Mouse (Mus musculus) myocyte (in vitro differentiated cells): ENCODE results near the gene Snx5.

Experiments used
- CEBPB ChIP-seq: IDR thresholded peaks from 2 replicates; pipeline ENCODE4 v1.6.1; 2011; ENCODE audit warnings: mild to moderate bottlenecking, moderate library complexity; ENCODE audit not compliant: poor library complexity, insufficient read depth, severe bottlenecking
- MAX ChIP-seq: IDR thresholded peaks from one replicate; pipeline ENCODE4 v1.6.1; 2011; ENCODE audit warnings: low read depth, mild to moderate bottlenecking, control low read depth
- MYOD1 ChIP-seq, 3 experiments: IDR thresholded peaks; one replicate each; pipeline ENCODE4 v1.6.1; 2011; ENCODE audit warnings: control low read depth in 2 of 3, low read depth in 2 of 3, mild to moderate bottlenecking in 2 of 3, moderate library complexity in 1 of 3; ENCODE audit not compliant: insufficient read length in 2 of 3, control insufficient read depth in 1 of 3
- POLR2A ChIP-seq: IDR thresholded peaks from one replicate; pipeline ENCODE4 v1.6.1; 2011; ENCODE audit warnings: low read depth, mild to moderate bottlenecking, control low read depth, moderate library complexity; ENCODE audit not compliant: insufficient read length
- POLR2AphosphoS2 ChIP-seq: IDR thresholded peaks from one replicate; pipeline ENCODE4 v1.6.1; 2011; ENCODE audit warnings: low read depth, control low read depth; ENCODE audit not compliant: insufficient read length
- SRF ChIP-seq: IDR thresholded peaks from one replicate; pipeline ENCODE4 v1.6.1; 2011; ENCODE audit warnings: low read depth; ENCODE audit not compliant: control insufficient read depth, insufficient read length
- TCF12 ChIP-seq: IDR thresholded peaks from one replicate; pipeline ENCODE4 v1.6.1; 2011; ENCODE audit warnings: mild to moderate bottlenecking, control low read depth; ENCODE audit not compliant: poor library complexity, insufficient read depth, severe bottlenecking
- USF1 ChIP-seq: IDR thresholded peaks from one replicate; pipeline ENCODE4 v1.6.1; 2011; ENCODE audit warnings: low read depth, mild to moderate bottlenecking, control low read depth, moderate library complexity

DNA sequence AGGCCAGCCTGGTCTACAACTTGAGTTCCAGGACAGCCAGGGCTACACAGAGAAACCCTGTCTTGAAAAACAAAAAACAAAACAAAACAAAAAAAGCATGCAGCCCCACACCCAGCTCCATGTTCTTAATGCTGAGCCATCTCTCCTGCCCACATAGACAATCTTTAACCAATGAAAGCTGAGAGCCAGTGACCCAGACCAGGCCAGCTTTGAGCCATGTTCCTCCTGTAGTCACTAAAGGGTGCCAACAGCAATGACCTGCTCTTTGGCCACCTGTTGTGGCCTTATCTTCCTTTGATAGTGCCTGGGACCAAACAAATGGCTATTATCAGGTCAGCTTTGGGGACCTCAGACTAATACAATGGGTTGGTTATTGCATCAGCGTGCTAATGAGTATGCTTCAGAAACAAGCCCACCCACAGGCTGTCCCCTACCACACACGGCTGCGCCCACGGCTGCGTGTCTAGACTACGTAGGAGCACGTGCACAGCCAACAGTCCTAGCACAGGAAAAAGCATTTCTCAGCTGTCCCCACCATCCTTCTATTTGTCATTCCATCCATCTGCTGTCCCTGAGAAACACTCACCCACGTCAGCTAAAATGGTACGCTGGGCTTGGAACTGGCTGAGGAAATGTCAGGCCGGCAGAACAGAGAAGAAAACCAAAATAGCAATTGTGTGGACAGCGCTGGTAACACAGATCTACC, 21.0 kb upstream of the Snx5 start:
- no peak for TF ChIP-seq MYOD1 (IDR thresholded peaks at IDR 0.05; ENCODE audit: control insufficient read depth in 1 of 3, insufficient read length in 2 of 3, low read depth in 2 of 3)
- no peak for TF ChIP-seq POLR2AphosphoS2
- TF ChIP-seq SRF = no peak
- TF ChIP-seq POLR2A = no peak
- TF ChIP-seq TCF12 = no peak
- TF ChIP-seq MAX = no peak
- TF ChIP-seq CEBPB = no peak
- no peak for TF ChIP-seq USF1
